Mouse (Mus musculus): ENCODE results near the gene Clasp1. TPM values are rescaled to one million over a fixed set of nuclear protein-coding genes. Genes with fewer than 3 reads are reported as not detected.
A peak's percentile ranks its signal among the peaks of the same experiment; 100 is the strongest.
"Not testable (repeated sequence)": the region's sequence is repeated elsewhere in the genome, so short reads cannot be mapped to it uniquely, and the experiment has no call there.

Clasp1 gene
- polyA plus RNA-seq, 1 experiment from 2014 or later, result 84.0 TPM

GRCm38 (mm10) chr1:118597475-118598213 is 208.8 kb downstream of the Clasp1 start:
- Histone ChIP-seq H3K9ac (ENCODE audit: low read depth, low read length) (no peak overlapping the region), H3K4me3 (ENCODE audit: low read length) (no peak overlapping the region), H3K9me3 (ENCODE audit: control insufficient read depth, low read length) (no peaks in the 10 kb centered on the region), H3K27me3 (replicated peaks; ENCODE audit: control insufficient read depth, insufficient read depth, low read length) (no peaks in the 10 kb centered on the region), H3K4me2 (ENCODE audit: low read length) (no peak overlapping the region), H3K36me3 (ENCODE audit: control insufficient read depth, insufficient read depth, low read length) (peaks cover 50% of the 10 kb centered on the region), H3K4me1 (ENCODE audit: control insufficient read depth, insufficient read depth, low read depth, low read length) (no peaks in the 10 kb centered on the region), H3K27ac (ENCODE audit: low read depth, low read length) (no peak overlapping the region)
- WGBS, result 87% methylated on average over 2 of the region's 2 CpGs
- no peak for ATAC-seq

GRCm38 (mm10) chr1:118598339-118598738 is 209.5 kb downstream of the Clasp1 start:
- H3K4me1 ChIP-seq (ENCODE audit: control insufficient read depth, insufficient read depth, low read depth, low read length), result no peaks in the 10 kb centered on the region
- peaks cover 55% of the 10 kb centered on the region for H3K36me3 ChIP-seq (ENCODE audit: control insufficient read depth, insufficient read depth, low read length)
- no peak overlapping the region for H3K9ac ChIP-seq (ENCODE audit: low read depth, low read length)
- no peak overlapping the region for H3K27ac ChIP-seq (ENCODE audit: low read depth, low read length)
- no peaks in the 10 kb centered on the region for H3K9me3 ChIP-seq (ENCODE audit: control insufficient read depth, low read length)
- 65% methylated on average over 3 of the region's 3 CpGs for WGBS
- H3K4me3 ChIP-seq (ENCODE audit: low read length), result no peak overlapping the region
- ATAC-seq, result no peak
- H3K4me2 ChIP-seq (ENCODE audit: low read length), result no peak overlapping the region
- no peaks in the 10 kb centered on the region for H3K27me3 ChIP-seq (replicated peaks; ENCODE audit: control insufficient read depth, insufficient read depth, low read length)

- Histone ChIP-seq H3K27ac (ENCODE audit: low read depth, low read length) (no peak overlapping the region), H3K4me1 (ENCODE audit: control insufficient read depth, insufficient read depth, low read depth, low read length) (no peaks in the 10 kb centered on the region), H3K4me2 (ENCODE audit: low read length) (no peak overlapping the region), H3K36me3 (ENCODE audit: control insufficient read depth, insufficient read depth, low read length) (peaks cover 5% of the 10 kb centered on the region), H3K27me3 (replicated peaks; ENCODE audit: control insufficient read depth, insufficient read depth, low read length) (no peaks in the 10 kb centered on the region), H3K4me3 (ENCODE audit: low read length) (no peak overlapping the region), H3K9me3 (ENCODE audit: control insufficient read depth, low read length) (no peaks in the 10 kb centered on the region), H3K9ac (ENCODE audit: low read depth, low read length) (no peak overlapping the region)
- WGBS, result 86% methylated on average over 3 of the region's 3 CpGs
- ATAC-seq, result no peak
These were observed 224.8 kb downstream of the Clasp1 start for GRCm38 (mm10) chr1:118613631-118614183.

- not testable (repeated sequence) for H3K27me3 ChIP-seq (replicated peaks; ENCODE audit: control insufficient read depth, insufficient read depth, low read length); ATAC-seq; H3K4me1 ChIP-seq (ENCODE audit: control insufficient read depth, insufficient read depth, low read depth, low read length); H3K36me3 ChIP-seq (ENCODE audit: control insufficient read depth, insufficient read depth, low read length); H3K27ac ChIP-seq (ENCODE audit: low read depth, low read length); H3K4me3 ChIP-seq (ENCODE audit: low read length); H3K9me3 ChIP-seq (ENCODE audit: control insufficient read depth, low read length); H3K4me2 ChIP-seq (ENCODE audit: low read length); H3K9ac ChIP-seq (ENCODE audit: low read depth, low read length)
- WGBS, result 93% methylated on average over 4 of the region's 5 CpGs
These were observed 232.2 kb downstream of the Clasp1 start for GRCm38 (mm10) chr1:118621055-118621454.

GRCm38 (mm10) chr1:118622857-118623256 is 234.0 kb downstream of the Clasp1 start:
- H3K4me1 ChIP-seq (ENCODE audit: control insufficient read depth, insufficient read depth, low read depth, low read length), result peaks cover 5% of the 10 kb centered on the region
- no peak for ATAC-seq
- H3K4me3 ChIP-seq (ENCODE audit: low read length), result no peak overlapping the region
- WGBS, result 56% methylated on average over 3 of the region's 3 CpGs
- no peaks in the 10 kb centered on the region for H3K36me3 ChIP-seq (ENCODE audit: control insufficient read depth, insufficient read depth, low read length)
- H3K27ac ChIP-seq (ENCODE audit: low read depth, low read length), result no peak overlapping the region
- no peaks in the 10 kb centered on the region for H3K9me3 ChIP-seq (ENCODE audit: control insufficient read depth, low read length)
- peaks cover 2% of the 10 kb centered on the region; the same call in 1 of the 2 replicates for H3K27me3 ChIP-seq (replicated peaks; ENCODE audit: control insufficient read depth, insufficient read depth, low read length)
- H3K9ac ChIP-seq (ENCODE audit: low read depth, low read length), result no peak overlapping the region
- no peak overlapping the region for H3K4me2 ChIP-seq (ENCODE audit: low read length)

GRCm38 (mm10) chr1:118625461-118625860 is 236.6 kb downstream of the Clasp1 start:
- no peak overlapping the region for H3K9ac ChIP-seq (ENCODE audit: low read depth, low read length)
- no peaks in the 10 kb centered on the region for H3K9me3 ChIP-seq (ENCODE audit: control insufficient read depth, low read length)
- H3K4me2 ChIP-seq (ENCODE audit: low read length), result no peak overlapping the region
- no peak for ATAC-seq
- no peak overlapping the region for H3K27ac ChIP-seq (ENCODE audit: low read depth, low read length)
- H3K27me3 ChIP-seq (replicated peaks; ENCODE audit: control insufficient read depth, insufficient read depth, low read length), result peaks cover 2% of the 10 kb centered on the region; the same call in 1 of the 2 replicates
- peaks cover 10% of the 10 kb centered on the region for H3K4me1 ChIP-seq (ENCODE audit: control insufficient read depth, insufficient read depth, low read depth, low read length)
- 29% methylated on average over 6 of the region's 6 CpGs for WGBS
- no peaks in the 10 kb centered on the region for H3K36me3 ChIP-seq (ENCODE audit: control insufficient read depth, insufficient read depth, low read length)
- H3K4me3 ChIP-seq (ENCODE audit: low read length), result no peak overlapping the region

- Histone ChIP-seq H3K9ac (ENCODE audit: low read depth, low read length) (no peak overlapping the region), H3K9me3 (ENCODE audit: control insufficient read depth, low read length) (no peaks in the 10 kb centered on the region), H3K4me2 (ENCODE audit: low read length) (no peak overlapping the region), H3K36me3 (ENCODE audit: control insufficient read depth, insufficient read depth, low read length) (no peaks in the 10 kb centered on the region), H3K27ac (ENCODE audit: low read depth, low read length) (no peak overlapping the region), H3K4me3 (ENCODE audit: low read length) (no peak overlapping the region), H3K4me1 (ENCODE audit: control insufficient read depth, insufficient read depth, low read depth, low read length) (peaks cover 10% of the 10 kb centered on the region), H3K27me3 (replicated peaks; ENCODE audit: control insufficient read depth, insufficient read depth, low read length) (peaks cover 2% of the 10 kb centered on the region; the same call in 1 of the 2 replicates)
- ATAC-seq, result no peak
- WGBS, result 61% methylated on average over 2 of the region's 2 CpGs
These were observed 237.1 kb downstream of the Clasp1 start for GRCm38 (mm10) chr1:118625921-118626320.

- H3K27me3 ChIP-seq (replicated peaks; ENCODE audit: control insufficient read depth, insufficient read depth, low read length), result peaks cover 2% of the 10 kb centered on the region; the same call in 1 of the 2 replicates
- 82% methylated on average over 2 of the region's 2 CpGs for WGBS
- no peaks in the 10 kb centered on the region for H3K9me3 ChIP-seq (ENCODE audit: control insufficient read depth, low read length)
- peaks cover 10% of the 10 kb centered on the region for H3K4me1 ChIP-seq (ENCODE audit: control insufficient read depth, insufficient read depth, low read depth, low read length)
- H3K36me3 ChIP-seq (ENCODE audit: control insufficient read depth, insufficient read depth, low read length), result no peaks in the 10 kb centered on the region
- no peak overlapping the region for H3K4me2 ChIP-seq (ENCODE audit: low read length)
- ATAC-seq, result no peak
- H3K9ac ChIP-seq (ENCODE audit: low read depth, low read length), result no peak overlapping the region
- no peak overlapping the region for H3K27ac ChIP-seq (ENCODE audit: low read depth, low read length)
- H3K4me3 ChIP-seq (ENCODE audit: low read length), result no peak overlapping the region
These were observed 237.6 kb downstream of the Clasp1 start for GRCm38 (mm10) chr1:118626452-118626851.

- no peaks in the 10 kb centered on the region for H3K9me3 ChIP-seq (ENCODE audit: control insufficient read depth, low read length)
- WGBS, result under 1% methylated on average over 48 of the region's 48 CpGs
These were observed 239.1 kb downstream of the Clasp1 start, which contains the start of gene Tfcp2l1 for GRCm38 (mm10) chr1:118627781-118628464. TSS of gene Tfcp2l1 (plus strand) at chr1:118627945.

More at GRCm38 (mm10) chr1:118627781-118628464, 239.1 kb downstream of the Clasp1 start, which contains the start of gene Tfcp2l1:
- Histone ChIP-seq H3K4me1 (ENCODE audit: control insufficient read depth, insufficient read depth, low read depth, low read length) (peaks cover 10% of the 10 kb centered on the region), H3K4me2 (ENCODE audit: low read length) (peak within 1 kb of the TSS; percentile 96), H3K4me3 (ENCODE audit: low read length) (peak within 1 kb of the TSS; percentile 65), H3K9ac (ENCODE audit: low read depth, low read length) (peak within 1 kb of the TSS; percentile 66), H3K36me3 (ENCODE audit: control insufficient read depth, insufficient read depth, low read length) (no peaks in the 10 kb centered on the region), H3K27ac (ENCODE audit: low read depth, low read length) (no peak within 1 kb of the TSS), H3K27me3 (replicated peaks; ENCODE audit: control insufficient read depth, insufficient read depth, low read length) (peaks cover 2% of the 10 kb centered on the region; the same call in 1 of the 2 replicates)
- peak; percentile 90 for ATAC-seq
